Mouse (Mus musculus) gonadal fat pad, adult 2 months (tissue): ENCODE data around the gene Meis3. TPM values are rescaled to one million over a fixed set of nuclear protein-coding genes. Genes with fewer than 3 reads are reported as not detected.

Experiments
- DNase-seq: peaks from one replicate; pipeline ENCODE4 v3.0.0-alpha.2; 2012; ENCODE audit warnings: low read depth
- polyA plus RNA-seq: library from polyadenylated mRNA; depleted of rRNA; stranded (reverse); fragments of >200 nt; gene quantifications from 2 replicates; pipeline ENCODE4 v1.2.3, GENCODE M21; 2012; rRNA removed

Meis3 gene
- 10.8 and 12.4 TPM in 2 replicates for polyA plus RNA-seq

GRCm38 (mm10) chr7:16174597-16175541, at the start of gene Meis3:
TSS of gene Meis3 (plus strand) at chr7:16175090.
- no peak for DNase-seq

- DNase-seq = no peak
Observed at GRCm38 (mm10) chr7:16125829-16126228, 49.1 kb upstream of the Meis3 start.

- DNase-seq = no peak
Observed at GRCm38 (mm10) chr7:16128344-16128743, 46.5 kb upstream of the Meis3 start.

GRCm38 (mm10) chr7:16128899-16129298, 46.0 kb upstream of the Meis3 start:
- no peak for DNase-seq

- no peak for DNase-seq
Observed at GRCm38 (mm10) chr7:16129421-16129845, 45.5 kb upstream of the Meis3 start, which contains the start of gene Slc8a2. TSS of gene Slc8a2 (plus strand) at chr7:16129826.

- DNase-seq = no peak
Observed at GRCm38 (mm10) chr7:16129846-16130691, 44.8 kb upstream of the Meis3 start.

- DNase-seq = no peak
Observed at GRCm38 (mm10) chr7:16130956-16131634, 43.8 kb upstream of the Meis3 start.

- no peak for DNase-seq
Observed at GRCm38 (mm10) chr7:16132161-16132581, 42.7 kb upstream of the Meis3 start.

GRCm38 (mm10) chr7:16132926-16133325, 42.0 kb upstream of the Meis3 start:
- DNase-seq = no peak

GRCm38 (mm10) chr7:16133691-16134090, 41.2 kb upstream of the Meis3 start:
- DNase-seq = no peak

- DNase-seq = no peak
Observed at GRCm38 (mm10) chr7:16134951-16135392, 39.9 kb upstream of the Meis3 start.

- DNase-seq = no peak
Observed at GRCm38 (mm10) chr7:16146489-16147410, 28.1 kb upstream of the Meis3 start.

- no peak for DNase-seq
Observed at GRCm38 (mm10) chr7:16147643-16148042, 27.2 kb upstream of the Meis3 start.

GRCm38 (mm10) chr7:16149241-16149640, 25.6 kb upstream of the Meis3 start:
- DNase-seq = no peak

GRCm38 (mm10) chr7:16150191-16151145, 24.4 kb upstream of the Meis3 start:
- DNase-seq = no peak

- no peak for DNase-seq
Observed at GRCm38 (mm10) chr7:16153522-16153921, 21.4 kb upstream of the Meis3 start.

GRCm38 (mm10) chr7:16155132-16155872, 19.6 kb upstream of the Meis3 start:
- no peak for DNase-seq

GRCm38 (mm10) chr7:16156105-16156714, 18.7 kb upstream of the Meis3 start:
- DNase-seq = no peak
